Mouse (Mus musculus): Measurements from ENCODE around the gene Maff. TPM values are rescaled to one million over a fixed set of nuclear protein-coding genes. Genes with fewer than 3 reads are reported as not detected.

Gene Maff
- polyA plus RNA-seq (2014; fragmentation: Illumina TruSeq; extraction: RNeasy Lipid Tissue Mini Kit (QIAGEN cat#74804); ENCODE audit: low read depth, low replicate concordance): 0.32 TPM

DNA sequence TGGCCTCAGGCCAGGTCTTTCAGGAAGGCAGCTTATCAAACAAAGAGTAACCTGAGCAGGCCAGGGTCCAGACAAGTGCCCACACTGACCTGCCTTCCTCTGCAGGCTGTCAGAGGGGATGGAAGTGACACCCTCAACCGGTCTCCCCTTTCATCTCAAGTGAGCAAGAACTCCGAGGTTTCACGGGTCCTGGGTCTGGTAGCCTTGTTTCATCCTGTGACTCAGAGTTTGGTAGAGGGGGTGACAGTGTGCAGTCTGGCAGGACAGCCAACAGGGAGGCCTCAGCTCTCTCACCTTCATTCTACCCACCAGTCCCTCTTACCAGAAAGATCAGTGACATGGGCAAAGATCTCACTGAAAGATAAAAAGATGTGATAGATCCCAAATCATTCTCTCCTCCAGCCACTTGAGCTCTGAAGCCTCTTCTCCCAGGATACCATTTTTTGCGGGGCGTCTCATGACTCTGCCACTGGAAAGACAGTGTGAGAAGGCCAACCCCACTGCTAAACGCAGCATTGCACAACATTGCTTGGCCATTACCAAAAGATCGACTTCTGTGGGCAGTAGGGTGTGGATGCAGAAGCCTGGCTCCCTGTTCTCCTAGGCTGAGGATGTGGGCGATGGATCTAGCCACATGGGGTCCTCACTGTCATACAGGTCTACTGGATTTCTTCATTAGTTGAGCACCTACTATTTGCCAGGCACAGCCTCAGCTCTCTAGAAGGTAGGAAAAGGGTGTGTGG is at the start of gene Maff:
TSS of gene Maff (plus strand) at position 571 of the 743 bp plus-strand sequence.

GRCm38 (mm10) chr15:79328058-79328938 is 18.1 kb upstream of the Maff start, which contains the start of gene Pla2g6:
Pla2g6 (minus strand) TSS chr15:79328390.

DNA sequence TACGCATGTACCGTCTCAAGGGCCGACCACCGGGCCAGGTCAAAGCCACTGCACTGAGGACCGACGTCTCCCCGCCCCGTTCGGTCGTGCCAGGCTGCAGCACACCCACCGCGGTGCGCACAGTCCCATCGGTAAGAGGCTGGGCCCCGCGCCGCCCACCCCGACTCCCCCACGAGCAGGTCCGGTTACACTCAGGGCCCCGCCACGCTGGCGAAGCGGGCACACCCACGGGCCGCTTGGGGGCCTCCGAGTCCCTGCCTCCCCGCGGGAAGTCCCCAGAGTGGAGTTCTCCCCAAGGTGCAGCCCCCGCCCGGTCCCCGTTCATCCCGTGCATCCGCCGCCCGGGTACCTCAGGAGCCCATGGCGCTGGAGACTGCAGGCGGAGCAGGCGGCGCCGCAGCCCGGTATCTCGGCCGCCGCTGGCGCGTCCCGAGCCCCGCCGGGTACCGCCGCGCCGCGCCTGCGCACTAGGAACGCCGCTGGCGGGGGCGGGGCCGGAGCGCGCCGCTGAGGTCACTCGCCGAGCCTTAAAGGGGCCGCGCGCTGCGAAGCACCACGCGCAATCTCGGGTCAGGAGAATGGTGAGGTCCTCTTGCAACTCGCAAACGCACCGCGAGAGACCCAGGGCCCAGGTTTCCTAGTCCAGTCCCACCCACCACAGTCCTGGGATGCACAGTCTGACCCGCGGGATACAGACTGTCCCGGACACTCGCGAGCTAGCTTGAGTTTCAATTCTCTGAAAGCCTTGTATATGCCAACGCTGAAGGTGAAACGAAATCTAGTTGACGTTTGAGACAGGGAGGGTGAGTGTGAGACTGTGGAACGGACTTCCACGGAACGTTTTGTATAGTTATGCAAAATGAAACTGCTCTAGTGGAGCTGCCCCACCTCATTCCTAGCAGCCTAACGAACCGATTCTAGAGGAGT is 56.7 kb downstream of the Maff start, which contains the start of gene Tmem184b:
TSS of gene Tmem184b (minus strand) at position 734 of the 927 bp plus-strand sequence.

Other genes with a start within 250 kb of the Maff start
- gene Micall1, start 237.7 kb upstream of the Maff start, polyA plus RNA-seq (2014; fragmentation: Illumina TruSeq; extraction: RNeasy Lipid Tissue Mini Kit (QIAGEN cat#74804); ENCODE audit: low read depth, low replicate concordance): 9.9 TPM
- not detected for gene Polr2f, start 205.6 kb upstream of the Maff start, polyA plus RNA-seq (2014; fragmentation: Illumina TruSeq; extraction: RNeasy Lipid Tissue Mini Kit (QIAGEN cat#74804); ENCODE audit: low read depth, low replicate concordance)
- gene 1700088E04Rik, start 205.4 kb upstream of the Maff start, polyA plus RNA-seq (2014; fragmentation: Illumina TruSeq; extraction: RNeasy Lipid Tissue Mini Kit (QIAGEN cat#74804); ENCODE audit: low read depth, low replicate concordance): 3.8 TPM
- gene Sox10, start 181.4 kb upstream of the Maff start, polyA plus RNA-seq (2014; fragmentation: Illumina TruSeq; extraction: RNeasy Lipid Tissue Mini Kit (QIAGEN cat#74804); ENCODE audit: low read depth, low replicate concordance): not detected
- gene Pick1, start 117.4 kb upstream of the Maff start, polyA plus RNA-seq (2014; fragmentation: Illumina TruSeq; extraction: RNeasy Lipid Tissue Mini Kit (QIAGEN cat#74804); ENCODE audit: low read depth, low replicate concordance): 7.5 TPM
- gene Gm49486, start 117.2 kb upstream of the Maff start, polyA plus RNA-seq (2014; fragmentation: Illumina TruSeq; extraction: RNeasy Lipid Tissue Mini Kit (QIAGEN cat#74804); ENCODE audit: low read depth, low replicate concordance): 1.1 TPM
- gene Slc16a8, start 91.9 kb upstream of the Maff start, polyA plus RNA-seq (2014; fragmentation: Illumina TruSeq; extraction: RNeasy Lipid Tissue Mini Kit (QIAGEN cat#74804); ENCODE audit: low read depth, low replicate concordance): not detected
- 2.9 TPM for gene Baiap2l2, start 61.1 kb upstream of the Maff start, polyA plus RNA-seq (2014; fragmentation: Illumina TruSeq; extraction: RNeasy Lipid Tissue Mini Kit (QIAGEN cat#74804); ENCODE audit: low read depth, low replicate concordance)
- gene Pla2g6, start 18.2 kb upstream of the Maff start, polyA plus RNA-seq (2014; fragmentation: Illumina TruSeq; extraction: RNeasy Lipid Tissue Mini Kit (QIAGEN cat#74804); ENCODE audit: low read depth, low replicate concordance): 0.53 TPM
- 3.4 TPM for gene Tmem184b, start 56.9 kb downstream of the Maff start, polyA plus RNA-seq (2014; fragmentation: Illumina TruSeq; extraction: RNeasy Lipid Tissue Mini Kit (QIAGEN cat#74804); ENCODE audit: low read depth, low replicate concordance)
- gene Csnk1e, start 108.9 kb downstream of the Maff start, polyA plus RNA-seq (2014; fragmentation: Illumina TruSeq; extraction: RNeasy Lipid Tissue Mini Kit (QIAGEN cat#74804); ENCODE audit: low read depth, low replicate concordance): 3.3 TPM
- gene Kcnj4, start 158.6 kb downstream of the Maff start, polyA plus RNA-seq (2014; fragmentation: Illumina TruSeq; extraction: RNeasy Lipid Tissue Mini Kit (QIAGEN cat#74804); ENCODE audit: low read depth, low replicate concordance): not detected
- 2.7 TPM for gene Kdelr3, start 169.8 kb downstream of the Maff start, polyA plus RNA-seq (2014; fragmentation: Illumina TruSeq; extraction: RNeasy Lipid Tissue Mini Kit (QIAGEN cat#74804); ENCODE audit: low read depth, low replicate concordance)
- gene Ddx17, start 200.1 kb downstream of the Maff start, polyA plus RNA-seq (2014; fragmentation: Illumina TruSeq; extraction: RNeasy Lipid Tissue Mini Kit (QIAGEN cat#74804); ENCODE audit: low read depth, low replicate concordance): 173 TPM

Measured in kidney, adult 10 weeks (tissue).